Mouse (Mus musculus): ENCODE measurements around the gene Reln.

Gene Reln

DNA sequence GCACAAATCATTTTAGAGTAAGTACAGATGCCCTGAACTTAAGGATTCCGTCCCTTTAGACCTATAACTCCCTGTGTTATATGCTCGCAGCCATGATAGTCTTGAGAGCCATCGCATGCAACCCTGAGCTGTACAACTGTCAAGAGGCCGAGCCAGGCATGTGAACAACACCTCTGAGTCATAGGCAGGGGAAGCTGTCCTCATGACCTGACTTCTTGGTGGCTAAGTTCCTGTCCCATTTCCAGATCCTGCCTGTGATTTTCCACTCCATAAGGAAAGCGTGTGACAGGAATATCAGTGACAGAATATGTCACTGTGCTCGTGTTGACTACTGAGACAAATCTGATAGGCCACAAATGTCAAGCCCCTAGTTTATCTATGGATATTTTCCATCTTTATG is 285.3 kb downstream of the Reln start:
- Histone ChIP-seq H3K36me3 (ENCODE audit: insufficient read depth, low read length) (no peaks in the 10 kb centered on the region), H3K4me3 (replicated peaks; ENCODE audit: low read length) (no peak overlapping the region), H3K4me1 (replicated peaks; ENCODE audit: low read depth, low read length) (no peaks in the 10 kb centered on the region), H3K9me3 (ENCODE audit: low read length) (no peaks in the 10 kb centered on the region), H3K27me3 (ENCODE audit: insufficient read depth, low read length) (no peaks in the 10 kb centered on the region)
- TF ChIP-seq POU5F1 (IDR thresholded peaks at IDR 0.05; ENCODE audit: borderline replicate concordance, low read length), result no peak
- no peak for TF ChIP-seq NANOG (IDR thresholded peaks at IDR 0.05; ENCODE audit: borderline replicate concordance, low read length)
- TF ChIP-seq CTCF (conservative IDR thresholded peaks at IDR 0.05; ENCODE audit: low read length), result no peak

DNA sequence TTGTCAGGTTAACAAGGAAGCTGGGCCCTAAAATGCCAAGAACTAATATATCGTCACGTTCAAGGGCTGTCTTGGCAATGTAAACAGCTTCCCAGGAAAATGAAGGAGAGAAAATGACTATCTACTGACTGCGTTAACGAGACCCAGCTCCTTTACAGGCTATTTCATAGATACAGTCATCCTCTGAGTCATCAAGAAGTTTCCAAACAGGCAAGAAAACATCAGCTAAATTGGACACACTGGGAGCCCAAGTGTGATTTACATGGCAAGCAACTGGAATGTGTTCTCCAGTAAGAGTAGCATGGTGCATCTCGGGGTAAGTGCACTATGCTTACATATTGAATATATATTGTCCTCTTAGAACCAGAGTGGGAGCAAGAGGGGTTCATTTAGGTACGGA is 302.7 kb downstream of the Reln start:
- no peaks in the 10 kb centered on the region for H3K4me1 ChIP-seq (replicated peaks; ENCODE audit: low read depth, low read length)
- no peaks in the 10 kb centered on the region for H3K36me3 ChIP-seq (ENCODE audit: insufficient read depth, low read length)
- H3K27me3 ChIP-seq (ENCODE audit: insufficient read depth, low read length), result no peaks in the 10 kb centered on the region
- H3K4me3 ChIP-seq (replicated peaks; ENCODE audit: low read length), result no peak overlapping the region
- no peaks in the 10 kb centered on the region for H3K9me3 ChIP-seq (ENCODE audit: low read length)
- no peak for TF ChIP-seq POU5F1 (IDR thresholded peaks at IDR 0.05; ENCODE audit: borderline replicate concordance, low read length)
- no peak for TF ChIP-seq CTCF (conservative IDR thresholded peaks at IDR 0.05; ENCODE audit: low read length)
- TF ChIP-seq NANOG (IDR thresholded peaks at IDR 0.05; ENCODE audit: borderline replicate concordance, low read length), result no peak

GRCm38 (mm10) chr5:22039375-22040149 is 304.9 kb downstream of the Reln start:
- no peaks in the 10 kb centered on the region for H3K36me3 ChIP-seq (ENCODE audit: insufficient read depth, low read length)
- no peaks in the 10 kb centered on the region for H3K27me3 ChIP-seq (ENCODE audit: insufficient read depth, low read length)
- no peaks in the 10 kb centered on the region for H3K9me3 ChIP-seq (ENCODE audit: low read length)
- H3K4me1 ChIP-seq (replicated peaks; ENCODE audit: low read depth, low read length), result no peaks in the 10 kb centered on the region
- TF ChIP-seq NANOG (IDR thresholded peaks at IDR 0.05; ENCODE audit: borderline replicate concordance, low read length), result no peak
- TF ChIP-seq CTCF (conservative IDR thresholded peaks at IDR 0.05; ENCODE audit: low read length), result no peak
- TF ChIP-seq POU5F1 (IDR thresholded peaks at IDR 0.05; ENCODE audit: borderline replicate concordance, low read length), result no peak
- H3K4me3 ChIP-seq (replicated peaks; ENCODE audit: low read length), result no peak overlapping the region

DNA sequence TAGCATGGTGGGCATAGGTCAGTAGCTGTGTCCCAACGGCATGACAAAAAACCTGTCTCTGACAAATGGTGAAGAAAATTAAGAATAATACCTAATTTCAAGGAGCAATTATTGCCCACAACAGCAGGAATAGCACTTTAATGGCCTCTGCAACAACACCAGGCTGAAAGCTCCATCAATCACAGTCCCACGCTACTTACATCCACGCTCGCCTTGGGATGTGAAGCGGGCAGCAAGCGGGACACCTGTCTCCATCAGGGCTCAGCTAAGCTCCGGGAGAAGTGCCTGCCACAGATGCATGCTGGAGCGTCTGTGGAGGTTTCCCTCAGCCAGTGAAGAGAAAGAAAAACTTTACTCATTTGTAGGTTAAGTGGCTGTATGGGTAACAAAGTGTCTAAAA is 309.3 kb downstream of the Reln start:
- no peaks in the 10 kb centered on the region for H3K4me1 ChIP-seq (replicated peaks; ENCODE audit: low read depth, low read length)
- no peak overlapping the region for H3K4me3 ChIP-seq (replicated peaks; ENCODE audit: low read length)
- no peaks in the 10 kb centered on the region for H3K36me3 ChIP-seq (ENCODE audit: insufficient read depth, low read length)
- no peaks in the 10 kb centered on the region for H3K27me3 ChIP-seq (ENCODE audit: insufficient read depth, low read length)
- no peaks in the 10 kb centered on the region for H3K9me3 ChIP-seq (ENCODE audit: low read length)
- no peak for TF ChIP-seq CTCF (conservative IDR thresholded peaks at IDR 0.05; ENCODE audit: low read length)
- TF ChIP-seq NANOG (IDR thresholded peaks at IDR 0.05; ENCODE audit: borderline replicate concordance, low read length), result no peak
- TF ChIP-seq POU5F1 (IDR thresholded peaks at IDR 0.05; ENCODE audit: borderline replicate concordance, low read length), result no peak

- Histone ChIP-seq H3K27me3 (ENCODE audit: insufficient read depth, low read length) (no peaks in the 10 kb centered on the region), H3K9me3 (ENCODE audit: low read length) (no peaks in the 10 kb centered on the region), H3K4me1 (replicated peaks; ENCODE audit: low read depth, low read length) (no peaks in the 10 kb centered on the region), H3K36me3 (ENCODE audit: insufficient read depth, low read length) (no peaks in the 10 kb centered on the region), H3K4me3 (replicated peaks; ENCODE audit: low read length) (no peak overlapping the region)
- no peak for TF ChIP-seq NANOG (IDR thresholded peaks at IDR 0.05; ENCODE audit: borderline replicate concordance, low read length)
- TF ChIP-seq CTCF (conservative IDR thresholded peaks at IDR 0.05; ENCODE audit: low read length), result no peak
- TF ChIP-seq POU5F1 (IDR thresholded peaks at IDR 0.05; ENCODE audit: borderline replicate concordance, low read length), result no peak
Measured at GRCm38 (mm10) chr5:22033039-22033438, 311.5 kb downstream of the Reln start.

GRCm38 (mm10) chr5:22031653-22032052 is 312.8 kb downstream of the Reln start:
- no peaks in the 10 kb centered on the region for H3K36me3 ChIP-seq (ENCODE audit: insufficient read depth, low read length)
- TF ChIP-seq POU5F1 (IDR thresholded peaks at IDR 0.05; ENCODE audit: borderline replicate concordance, low read length) (no peak), NANOG (IDR thresholded peaks at IDR 0.05; ENCODE audit: borderline replicate concordance, low read length) (no peak), CTCF (conservative IDR thresholded peaks at IDR 0.05; ENCODE audit: low read length) (no peak)
- H3K4me1 ChIP-seq (replicated peaks; ENCODE audit: low read depth, low read length), result no peaks in the 10 kb centered on the region
- H3K9me3 ChIP-seq (ENCODE audit: low read length), result no peaks in the 10 kb centered on the region
- no peaks in the 10 kb centered on the region for H3K27me3 ChIP-seq (ENCODE audit: insufficient read depth, low read length)
- H3K4me3 ChIP-seq (replicated peaks; ENCODE audit: low read length), result no peak overlapping the region

GRCm38 (mm10) chr5:22028379-22028778 is 316.1 kb downstream of the Reln start:
- Histone ChIP-seq H3K4me1 (replicated peaks; ENCODE audit: low read depth, low read length) (no peaks in the 10 kb centered on the region), H3K27me3 (ENCODE audit: insufficient read depth, low read length) (no peaks in the 10 kb centered on the region)
- TF ChIP-seq NANOG (IDR thresholded peaks at IDR 0.05; ENCODE audit: borderline replicate concordance, low read length) (no peak), POU5F1 (IDR thresholded peaks at IDR 0.05; ENCODE audit: borderline replicate concordance, low read length) (no peak), CTCF (conservative IDR thresholded peaks at IDR 0.05; ENCODE audit: low read length) (no peak)

DNA sequence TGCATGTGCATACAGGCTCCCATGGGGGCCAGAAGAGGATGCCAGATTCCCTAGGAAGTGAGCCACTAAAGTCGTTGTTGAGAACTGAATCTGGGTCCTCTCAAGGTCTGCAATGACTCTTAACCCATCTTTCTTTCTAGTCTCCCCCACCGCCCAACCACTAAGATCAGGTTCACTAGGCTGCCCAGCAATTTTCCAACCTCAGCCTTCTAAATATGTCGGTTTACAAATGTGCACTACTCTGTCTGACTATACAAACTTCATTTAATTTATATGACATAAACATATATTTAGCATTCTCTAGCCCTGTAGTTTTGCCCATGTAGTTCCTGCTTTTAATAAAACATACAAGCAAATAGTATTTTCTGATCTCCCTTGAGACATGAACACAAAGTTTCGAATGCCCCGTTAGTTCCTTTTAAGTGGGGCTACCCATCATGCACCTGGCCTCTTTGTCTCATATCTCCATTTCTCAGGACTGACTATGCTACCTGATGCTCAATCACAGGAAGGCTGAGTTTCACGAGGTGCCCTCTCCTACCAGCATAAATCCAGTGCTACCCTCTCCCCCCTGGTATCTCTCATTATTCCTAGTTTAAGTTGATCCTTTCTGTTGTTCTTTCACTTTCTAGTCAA is 317.1 kb downstream of the Reln start:
- H3K9me3 ChIP-seq (ENCODE audit: low read length), result no peaks in the 10 kb centered on the region
- no peaks in the 10 kb centered on the region for H3K36me3 ChIP-seq (ENCODE audit: insufficient read depth, low read length)
- no peak for TF ChIP-seq CTCF (conservative IDR thresholded peaks at IDR 0.05; ENCODE audit: low read length)
- no peak for TF ChIP-seq POU5F1 (IDR thresholded peaks at IDR 0.05; ENCODE audit: borderline replicate concordance, low read length)
- TF ChIP-seq NANOG (IDR thresholded peaks at IDR 0.05; ENCODE audit: borderline replicate concordance, low read length), result no peak
- no peaks in the 10 kb centered on the region for H3K27me3 ChIP-seq (ENCODE audit: insufficient read depth, low read length)
- H3K4me1 ChIP-seq (replicated peaks; ENCODE audit: low read depth, low read length), result no peaks in the 10 kb centered on the region
- H3K4me3 ChIP-seq (replicated peaks; ENCODE audit: low read length), result no peak overlapping the region

More at GRCm38 (mm10) chr5:22028379-22028778, 316.1 kb downstream of the Reln start:
- H3K4me3 ChIP-seq (replicated peaks; ENCODE audit: low read length), result no peak overlapping the region
- no peaks in the 10 kb centered on the region for H3K9me3 ChIP-seq (ENCODE audit: low read length)
- no peaks in the 10 kb centered on the region for H3K36me3 ChIP-seq (ENCODE audit: insufficient read depth, low read length)
